Mouse (Mus musculus) subcutaneous adipose tissue, adult 2 months (tissue): ENCODE measurements around the gene Vti1b. TPM values are rescaled to one million over a fixed set of nuclear protein-coding genes. Genes with fewer than 3 reads are reported as not detected.

ENCODE experiments used
- polyA plus RNA-seq: library from polyadenylated mRNA; depleted of rRNA; stranded (reverse); fragments of >200 nt; gene quantifications from 2 replicates; pipeline ENCODE4 v1.2.3, GENCODE M21; 2012; ENCODE audit warnings: low replicate concordance; rRNA removed

The Vti1b gene
- 37.8 and 40.4 TPM in 2 replicates for polyA plus RNA-seq

DNA sequence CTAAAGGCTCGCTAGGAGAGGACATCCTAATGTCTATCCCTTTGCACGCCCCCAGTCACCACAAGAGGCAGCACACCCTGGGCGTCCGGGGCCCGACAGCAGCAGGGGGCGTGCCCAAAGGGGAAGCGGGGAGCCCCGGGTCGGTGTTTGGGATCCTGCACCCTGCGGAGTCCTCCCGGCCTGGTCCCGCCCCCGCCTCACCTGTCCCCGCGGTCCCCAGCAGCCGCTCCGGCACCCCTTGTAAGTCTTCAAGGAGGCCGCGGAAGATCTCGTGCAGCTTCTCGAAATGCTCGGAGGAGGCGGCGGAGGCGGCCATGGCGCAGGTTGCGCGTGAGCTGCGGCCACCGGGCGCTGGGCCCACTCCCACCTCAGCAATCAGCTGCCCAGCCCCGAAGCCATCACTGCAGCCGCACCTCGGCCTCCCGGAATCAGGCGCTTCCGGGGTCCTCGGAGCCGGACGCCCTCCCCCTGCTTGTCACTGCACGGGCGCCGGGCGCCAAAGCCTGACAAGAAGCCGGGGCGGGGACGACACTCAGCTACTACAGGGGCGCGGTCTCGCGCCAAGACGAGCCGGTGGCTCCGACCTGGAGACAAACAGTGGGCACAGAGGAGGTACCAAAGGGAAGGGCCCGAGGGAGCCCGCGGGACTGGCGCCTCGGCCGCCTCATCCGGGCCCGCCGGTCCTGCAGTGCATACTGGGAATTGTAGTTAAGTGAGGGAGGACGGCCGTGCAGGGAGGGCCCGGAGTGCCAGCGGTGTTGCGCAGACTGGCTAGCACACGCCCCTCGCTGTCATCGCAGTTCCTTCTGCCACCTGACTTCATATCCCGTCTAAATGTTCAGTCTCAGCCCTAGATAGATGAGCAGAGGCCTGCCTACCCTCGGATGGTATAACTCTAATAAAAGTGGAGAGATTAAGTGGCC lies at the start of gene Vti1b:
Gene Vti1b (minus strand): TSS at position 649 of the 923 bp plus-strand sequence.

DNA sequence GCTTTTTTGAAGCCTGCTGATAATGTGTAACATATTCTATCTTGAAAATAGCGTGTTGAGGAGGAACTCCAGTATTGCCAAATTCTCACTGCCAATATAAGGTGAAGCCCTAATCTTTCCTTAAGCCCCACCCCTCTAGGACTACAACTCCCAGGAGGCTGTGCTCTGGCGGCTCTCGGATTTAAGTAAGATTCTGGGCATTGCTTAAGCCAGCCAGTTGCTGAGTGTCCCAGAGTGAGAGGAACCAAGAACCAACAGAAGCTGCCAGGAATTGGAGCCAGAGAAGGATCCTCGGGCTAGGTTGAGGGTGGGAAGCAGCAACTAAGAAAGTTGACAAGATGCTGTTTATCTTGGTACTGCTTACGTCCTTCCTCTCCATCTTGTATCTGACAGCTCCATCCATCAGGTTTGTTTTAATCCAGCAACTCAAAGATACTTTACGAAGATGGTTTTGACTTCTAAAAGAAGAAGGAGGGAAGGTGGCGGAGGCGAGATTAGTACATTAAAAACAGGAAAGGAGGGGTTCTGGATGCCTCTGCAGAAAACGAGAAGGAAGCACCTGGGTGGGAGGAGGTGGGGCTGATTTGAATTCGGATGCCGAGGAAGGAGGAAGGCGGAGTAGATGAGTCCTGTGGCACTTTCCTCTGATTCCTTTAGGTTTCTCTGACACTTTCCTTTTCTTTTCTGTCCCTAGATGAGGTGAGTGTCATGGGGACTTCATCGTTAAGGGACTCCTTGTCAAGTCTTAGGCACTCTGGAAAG lies 36.4 kb upstream of the Vti1b start, which contains the start of gene Rdh12:
Gene Rdh12 (plus strand): TSS at position 212 of the 762 bp plus-strand sequence.

DNA sequence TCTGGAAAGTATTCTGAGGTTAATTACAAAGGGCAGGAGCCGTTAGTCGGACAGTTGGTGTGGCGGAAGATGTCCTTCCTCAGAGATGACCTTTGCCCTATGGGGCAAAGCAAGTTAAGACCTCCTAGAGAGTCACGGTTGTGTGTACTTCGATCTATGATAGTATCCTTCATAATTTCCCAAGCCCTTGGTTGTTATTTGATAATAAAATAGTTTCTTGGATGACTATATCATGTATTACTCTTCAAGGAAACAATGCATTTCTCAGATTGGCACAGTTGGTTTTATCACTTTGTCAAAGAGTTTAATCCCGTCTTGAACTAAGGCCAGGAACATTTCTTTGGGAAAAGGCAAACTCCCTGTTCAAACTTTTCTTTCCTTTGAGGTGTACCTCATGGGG lies 19.7 kb upstream of the Vti1b start, which contains the start of gene Rdh11:
Gene Rdh11 (minus strand): TSS at position 101 of the 400 bp plus-strand sequence.

DNA sequence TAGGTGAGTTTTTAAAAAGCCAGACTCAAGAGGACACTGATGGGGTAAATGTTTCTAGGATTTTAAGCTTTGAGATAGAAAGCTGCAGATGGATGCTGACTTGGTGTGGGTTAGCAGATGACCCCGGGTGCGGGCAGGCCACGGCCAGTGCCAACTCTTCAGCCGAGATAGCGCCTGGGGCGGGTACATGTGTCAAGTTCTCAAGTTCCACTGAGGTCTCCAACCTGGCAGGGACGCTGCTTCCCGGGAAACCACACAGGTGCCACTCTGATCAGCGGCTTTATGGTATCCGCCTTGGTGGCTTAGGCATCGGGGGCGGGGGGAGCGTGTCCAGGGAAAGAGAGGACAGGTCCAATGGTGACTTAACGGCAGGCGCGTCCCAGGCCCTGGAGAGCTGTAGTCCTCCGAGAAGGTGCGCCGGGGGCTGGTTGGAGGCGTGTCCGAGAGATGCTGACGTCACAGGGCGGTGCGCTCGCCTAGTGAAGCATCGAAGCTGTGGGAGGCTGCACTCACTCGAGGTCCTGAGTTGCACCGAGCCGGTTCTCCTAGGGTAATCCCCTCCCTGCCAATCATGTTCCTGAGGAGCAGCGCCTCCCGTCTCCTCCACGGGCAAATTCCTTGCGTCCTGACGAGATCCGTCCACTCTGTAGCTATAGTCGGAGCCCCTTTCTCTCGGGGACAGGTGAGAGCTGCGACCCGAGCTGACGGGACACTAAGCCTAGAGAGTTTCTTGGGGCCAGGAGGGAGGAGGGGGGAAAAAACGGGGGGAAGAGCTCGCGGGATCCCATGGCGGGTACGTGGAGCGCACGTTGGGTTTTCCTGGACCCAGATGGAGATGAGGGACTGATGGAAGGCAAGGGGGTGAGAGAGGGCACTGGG lies 41.9 kb downstream of the Vti1b start, which contains the start of gene Arg2:
Gene Arg2 (plus strand): TSS at position 479 of the 879 bp plus-strand sequence.

Other genes with a start within 250 kb of the Vti1b start
- 16.5 and 38.3 TPM in 2 replicates for gene Tmem229b, start 165.0 kb downstream of the Vti1b start, polyA plus RNA-seq
- gene Plekhh1, start 143.5 kb downstream of the Vti1b start, polyA plus RNA-seq = 0.27 and 8.7 TPM in 2 replicates
- 9.9 and 16.5 TPM in 2 replicates for gene Pigh, start 83.0 kb downstream of the Vti1b start, polyA plus RNA-seq
- 6.8 TPM in 1 of 2 replicates, not detected in the other for gene Arg2, start 41.9 kb downstream of the Vti1b start, polyA plus RNA-seq
- gene Rdh11, start 19.6 kb upstream of the Vti1b start, polyA plus RNA-seq = 14.1 and 16.8 TPM in 2 replicates
- gene Rdh12, start 36.2 kb upstream of the Vti1b start, polyA plus RNA-seq = 1.0 and 1.5 TPM in 2 replicates
- 30.9 and 34.9 TPM in 2 replicates for gene Zfyve26, start 123.6 kb upstream of the Vti1b start, polyA plus RNA-seq
- 0.60 and 4.7 TPM in 2 replicates for gene Rad51b, start 124.6 kb upstream of the Vti1b start, polyA plus RNA-seq